Mouse (Mus musculus) lung, postnatal 36 days (tissue): ENCODE measurements around the gene Klhl29.

ENCODE experiments used
- DNase-seq: peaks from one replicate; pipeline ENCODE4 v3.0.0; 2022; ENCODE audit warnings: mixed read lengths

The Klhl29 gene

GRCm38 (mm10) chr12:5375616-5376461 is at the start of gene Klhl29:
Gene Klhl29, minus strand, starts transcription at chr12:5375682.
- peak; percentile 89 for DNase-seq

- DNase-seq: no peak
These were observed 49.8 kb upstream of the Klhl29 start for GRCm38 (mm10) chr12:5425276-5425675.

- DNase-seq: no peak
These were observed 40.3 kb upstream of the Klhl29 start for GRCm38 (mm10) chr12:5415806-5416205.

- DNase-seq: no peak
These were observed 38.5 kb upstream of the Klhl29 start for GRCm38 (mm10) chr12:5413976-5414375.

- no peak for DNase-seq
These were observed 36.5 kb upstream of the Klhl29 start for GRCm38 (mm10) chr12:5411761-5412537.

- DNase-seq: no peak
These were observed 35.9 kb upstream of the Klhl29 start for GRCm38 (mm10) chr12:5411346-5411745.

- peak; percentile 88 for DNase-seq
These were observed 35.1 kb upstream of the Klhl29 start for GRCm38 (mm10) chr12:5410391-5411115.

GRCm38 (mm10) chr12:5407175-5407574 is 31.7 kb upstream of the Klhl29 start:
- DNase-seq: no peak

- DNase-seq: no peak
These were observed 21.9 kb upstream of the Klhl29 start for GRCm38 (mm10) chr12:5397423-5397822.

GRCm38 (mm10) chr12:5395188-5395587 is 19.7 kb upstream of the Klhl29 start:
- DNase-seq: no peak

GRCm38 (mm10) chr12:5387112-5387511 is 11.6 kb upstream of the Klhl29 start:
- no peak for DNase-seq

GRCm38 (mm10) chr12:5386688-5387087 is 11.2 kb upstream of the Klhl29 start:
- no peak for DNase-seq

- no peak for DNase-seq
These were observed 6.2 kb upstream of the Klhl29 start for GRCm38 (mm10) chr12:5381694-5382093.

- DNase-seq: no peak
These were observed 532 bp downstream of the Klhl29 start for GRCm38 (mm10) chr12:5374684-5375615.

- DNase-seq: no peak
These were observed 1.2 kb downstream of the Klhl29 start for GRCm38 (mm10) chr12:5374196-5374683.

- no peak for DNase-seq
These were observed 1.8 kb downstream of the Klhl29 start for GRCm38 (mm10) chr12:5373641-5374195.

GRCm38 (mm10) chr12:5369396-5369795 is 6.1 kb downstream of the Klhl29 start:
- DNase-seq: no peak

GRCm38 (mm10) chr12:5364836-5365235 is 10.6 kb downstream of the Klhl29 start:
- DNase-seq: no peak

- DNase-seq: no peak
These were observed 11.4 kb downstream of the Klhl29 start for GRCm38 (mm10) chr12:5363961-5364634.

GRCm38 (mm10) chr12:5359065-5359464 is 16.4 kb downstream of the Klhl29 start:
- DNase-seq: peak; percentile 29

GRCm38 (mm10) chr12:5358497-5358896 is 17.0 kb downstream of the Klhl29 start:
- no peak for DNase-seq
